Mouse (Mus musculus) forebrain, embryonic 10.5 days (tissue): Measurements from ENCODE around the gene Krit1. TPM values are rescaled to one million over a fixed set of nuclear protein-coding genes. Genes with fewer than 3 reads are reported as not detected.
"Not testable (repeated sequence)": the region's sequence is repeated elsewhere in the genome, so short reads cannot be mapped to it uniquely, and the experiment has no call there.

Experiments
- DNase-seq: peaks from one replicate; pipeline ENCODE4 v3.0.0-alpha.2; 2017; ENCODE audit warnings: low spot score; ENCODE audit errors: extremely low spot score
- H3K27ac ChIP-seq: fragments of 300-500 bp; sonication (generic); 2 replicates; pipeline ENCODE4 v1.5.1; 2016; ENCODE audit warnings: mild to moderate bottlenecking
- H3K27me3 ChIP-seq: fragments of 300-500 bp; sonication (generic); 2 replicates; pipeline ENCODE4 v1.6.1; 2016; ENCODE audit warnings: mild to moderate bottlenecking; ENCODE audit not compliant: poor library complexity, severe bottlenecking
- H3K36me3 ChIP-seq: fragments of 300-500 bp; sonication (generic); replicated peaks from 2 replicates; pipeline ENCODE4 v1.6.1; 2016; ENCODE audit warnings: mild to moderate bottlenecking, moderate library complexity
- H3K4me1 ChIP-seq: fragments of 300-500 bp; sonication (generic); 2 replicates; pipeline ENCODE4 v1.6.1; 2016
- H3K4me3 ChIP-seq: fragments of 300-500 bp; sonication (generic); 2 replicates; pipeline ENCODE4 v1.5.1; 2016; ENCODE audit warnings: mild to moderate bottlenecking, moderate library complexity
- H3K9me3 ChIP-seq: fragments of 300-500 bp; sonication (generic); 2 replicates; pipeline ENCODE4 v1.6.1; 2016; ENCODE audit warnings: mild to moderate bottlenecking, moderate library complexity
- WGBS: fragments of 180-500 bp; shearing (Covaris S2); methylation state at CpG from one replicate; pipeline ENCODE4 v1.1.7; 2016; 5-methylcytosine and 5-hydroxymethylcytosine counted together
- polyA plus RNA-seq: library from polyadenylated mRNA; unstranded; fragments of >200 nt; fragmentation: Nextera tagmentation; extraction: Ambion mirVana; gene quantifications from 2 replicates; pipeline ENCODE4 v1.2.1, GENCODE M21; 2016

The Krit1 gene
- polyA plus RNA-seq: 61.5 and 63.3 TPM in 2 replicates

DNA sequence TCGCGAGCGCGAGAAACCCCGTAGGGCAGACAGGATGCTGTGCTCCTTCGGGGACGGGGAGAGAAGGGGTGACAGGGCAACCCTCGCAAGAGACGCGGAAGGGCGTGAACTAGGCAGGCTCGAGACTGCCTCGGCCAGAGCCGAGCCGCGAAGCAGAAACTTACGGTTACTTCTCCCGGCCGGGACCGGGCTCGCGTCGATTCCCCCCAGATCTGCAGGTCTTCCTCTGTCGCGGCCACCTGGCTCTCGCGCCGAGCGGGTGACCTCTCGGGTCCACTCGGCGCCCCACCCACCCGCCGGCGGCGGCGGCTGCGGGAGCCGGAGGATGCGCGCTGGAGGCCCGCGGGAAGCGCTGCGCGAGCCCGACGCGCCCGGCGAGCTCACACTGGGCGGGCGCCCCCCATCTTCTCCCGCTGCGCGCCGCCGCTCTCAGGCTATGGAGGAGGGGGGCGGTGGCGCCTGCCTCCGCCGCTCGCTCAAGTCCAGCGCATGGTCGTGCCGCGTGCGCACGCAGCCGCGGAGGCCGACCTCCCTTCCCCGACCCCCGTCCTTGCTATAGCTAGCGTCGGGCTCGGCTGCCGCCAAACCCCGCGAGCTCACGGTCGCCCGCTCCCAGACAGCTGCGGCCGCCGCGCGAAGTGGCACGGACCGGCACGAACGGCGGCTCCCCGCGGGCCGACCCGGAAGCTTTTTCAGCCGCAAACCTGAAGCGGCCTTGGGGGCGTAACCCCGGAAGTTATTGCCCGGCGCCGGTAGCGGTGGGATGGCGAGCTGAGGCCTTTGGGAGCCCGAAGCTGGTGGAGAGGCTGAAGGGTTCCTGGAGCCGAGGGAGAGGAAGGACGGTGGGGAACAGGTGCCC is at the start of gene Krit1, which contains the start of gene Ankib1:
Gene Krit1, plus strand, starts transcription at position 752 of the 859 bp plus-strand sequence.
Gene Ankib1, minus strand, starts transcription at position 493 of the 859 bp plus-strand sequence.
- H3K27ac ChIP-seq: peak within 1 kb of the TSS; percentile 94
- H3K4me3 ChIP-seq: peak within 1 kb of the TSS; percentile 88
- peak; percentile 89 for DNase-seq
- whole genome bisulfite sequencing: under 1% methylated on average over 108 of the region's 109 CpGs
- H3K9me3 ChIP-seq: no peaks in the 10 kb centered on the region
- no peaks in the 10 kb centered on the region for H3K36me3 ChIP-seq
- H3K27me3 ChIP-seq: no peaks in the 10 kb centered on the region
- peaks cover 31% of the 10 kb centered on the region for H3K4me1 ChIP-seq

DNA sequence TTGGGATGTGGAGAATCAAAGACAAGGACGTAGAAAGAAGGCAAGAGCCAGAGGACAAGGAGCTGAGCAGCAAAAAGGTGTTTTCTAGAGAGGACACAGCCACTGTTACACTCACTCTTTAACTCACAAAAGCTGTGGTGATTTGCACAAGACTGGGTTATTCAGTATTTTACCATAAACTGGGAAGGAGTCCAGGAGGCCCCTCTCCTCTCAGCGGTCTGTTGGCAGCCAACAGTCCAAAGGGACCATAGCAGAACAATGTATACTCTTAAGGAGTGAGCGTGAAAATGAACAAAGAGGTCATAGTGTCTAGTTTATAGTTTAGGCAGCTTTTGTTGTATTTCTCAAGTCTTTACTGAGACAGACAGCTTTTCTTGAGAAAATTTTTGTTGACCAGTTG is 31.5 kb upstream of the Krit1 start:
- Histone ChIP-seq H3K9me3 (no peaks in the 10 kb centered on the region), H3K27ac (no peak overlapping the region), H3K4me3 (no peak overlapping the region), H3K36me3 (peaks cover 14% of the 10 kb centered on the region), H3K4me1 (0 out of 2 replicates have a peak, but pooled peaks cover 4% of the 10 kb centered on the region), H3K27me3 (no peaks in the 10 kb centered on the region)
- DNase-seq: no peak
- 79% methylated on average over 3 of the region's 3 CpGs for WGBS

DNA sequence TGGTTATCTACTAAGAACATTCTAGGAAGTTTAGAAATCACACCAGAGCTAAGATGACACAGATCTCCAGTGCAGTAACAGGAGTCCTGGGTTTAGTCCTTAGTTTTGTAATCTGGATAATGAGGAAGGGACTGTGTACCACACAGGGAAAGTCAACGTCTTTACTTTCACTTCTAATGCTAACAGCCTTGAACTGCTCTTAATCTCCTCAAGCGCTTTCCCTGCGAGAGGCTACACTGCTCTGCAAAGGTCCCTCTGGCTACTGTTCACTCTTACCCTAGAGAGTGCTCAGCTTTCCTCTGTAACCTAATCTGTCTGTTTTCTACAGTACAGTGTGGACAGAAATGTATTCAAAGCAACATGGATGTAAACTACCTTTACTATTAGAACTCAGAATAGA is 31.0 kb upstream of the Krit1 start:
- WGBS: 70% methylated on average over 3 of the region's 3 CpGs

DNA sequence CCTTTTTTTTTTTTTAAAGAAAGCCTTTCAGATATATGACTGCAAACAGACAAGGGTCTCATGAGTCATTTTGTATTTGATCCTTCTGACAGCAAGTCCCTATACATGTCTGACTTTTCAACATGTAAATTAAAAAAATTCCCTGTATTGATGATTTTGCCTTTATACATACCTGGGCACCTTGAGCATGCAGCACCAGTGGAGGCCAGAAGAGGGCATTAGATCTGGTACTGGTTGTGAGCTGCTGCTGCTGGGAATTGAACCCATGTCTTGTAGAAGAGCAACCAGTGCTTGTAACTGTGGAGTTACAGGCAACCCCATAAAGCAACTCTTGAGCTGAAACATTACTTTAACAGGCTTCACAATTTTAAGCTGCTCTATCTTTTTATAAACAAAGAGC is 20.3 kb upstream of the Krit1 start:
- no peaks in the 10 kb centered on the region for H3K9me3 ChIP-seq
- no peak for DNase-seq
- H3K27ac ChIP-seq: no peak overlapping the region
- no peaks in the 10 kb centered on the region for H3K4me1 ChIP-seq
- H3K4me3 ChIP-seq: no peak overlapping the region
- no peaks in the 10 kb centered on the region for H3K36me3 ChIP-seq
- no peaks in the 10 kb centered on the region for H3K27me3 ChIP-seq

More for the DNA sequence above, 31.0 kb upstream of the Krit1 start:
- Histone ChIP-seq H3K4me1 (0 out of 2 replicates have a peak, but pooled peaks cover 4% of the 10 kb centered on the region), H3K36me3 (peaks cover 9% of the 10 kb centered on the region), H3K27me3 (no peaks in the 10 kb centered on the region), H3K9me3 (no peaks in the 10 kb centered on the region), H3K4me3 (no peak overlapping the region), H3K27ac (no peak overlapping the region)
- no peak for DNase-seq

DNA sequence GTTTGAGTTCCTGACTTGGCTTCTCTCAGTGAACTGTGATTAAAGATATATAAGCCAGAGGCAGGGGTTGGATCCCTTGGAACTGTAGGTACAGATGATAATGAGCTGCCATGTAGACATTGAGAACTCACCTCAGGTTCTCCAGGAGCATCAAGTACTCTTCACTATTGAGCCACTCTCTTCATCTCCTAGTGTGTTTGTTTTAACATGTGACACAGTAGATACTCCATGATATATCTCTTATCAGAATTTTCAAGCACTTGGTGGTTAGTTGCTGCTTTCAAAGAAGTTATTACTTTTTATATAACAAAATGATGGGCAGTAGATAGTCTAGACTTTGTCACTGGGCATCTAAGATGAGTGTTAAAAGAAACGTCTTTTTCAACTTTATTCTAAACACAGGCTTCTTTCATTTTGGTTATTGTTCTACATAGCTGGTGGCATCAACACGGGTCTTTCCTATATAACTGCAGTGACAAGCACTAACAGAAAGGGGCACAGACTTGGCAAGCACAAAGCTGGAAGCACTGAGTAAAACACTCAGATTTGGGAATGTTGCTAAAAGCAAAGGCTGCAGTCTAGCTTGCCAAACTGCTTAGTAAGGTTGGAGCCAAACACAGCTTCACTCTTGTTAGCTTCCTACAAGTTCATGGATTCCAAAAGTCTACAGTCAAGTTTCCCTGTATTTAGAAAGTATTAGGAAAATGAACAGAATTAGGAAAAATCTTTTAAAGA is 18.9 kb upstream of the Krit1 start:
- Histone ChIP-seq H3K4me1 (no peaks in the 10 kb centered on the region), H3K27ac (no peak overlapping the region), H3K36me3 (no peaks in the 10 kb centered on the region), H3K27me3 (no peaks in the 10 kb centered on the region), H3K4me3 (no peak overlapping the region), H3K9me3 (no peaks in the 10 kb centered on the region)
- 92% methylated on average over 2 of the region's 2 CpGs for whole genome bisulfite sequencing
- DNase-seq: no peak

DNA sequence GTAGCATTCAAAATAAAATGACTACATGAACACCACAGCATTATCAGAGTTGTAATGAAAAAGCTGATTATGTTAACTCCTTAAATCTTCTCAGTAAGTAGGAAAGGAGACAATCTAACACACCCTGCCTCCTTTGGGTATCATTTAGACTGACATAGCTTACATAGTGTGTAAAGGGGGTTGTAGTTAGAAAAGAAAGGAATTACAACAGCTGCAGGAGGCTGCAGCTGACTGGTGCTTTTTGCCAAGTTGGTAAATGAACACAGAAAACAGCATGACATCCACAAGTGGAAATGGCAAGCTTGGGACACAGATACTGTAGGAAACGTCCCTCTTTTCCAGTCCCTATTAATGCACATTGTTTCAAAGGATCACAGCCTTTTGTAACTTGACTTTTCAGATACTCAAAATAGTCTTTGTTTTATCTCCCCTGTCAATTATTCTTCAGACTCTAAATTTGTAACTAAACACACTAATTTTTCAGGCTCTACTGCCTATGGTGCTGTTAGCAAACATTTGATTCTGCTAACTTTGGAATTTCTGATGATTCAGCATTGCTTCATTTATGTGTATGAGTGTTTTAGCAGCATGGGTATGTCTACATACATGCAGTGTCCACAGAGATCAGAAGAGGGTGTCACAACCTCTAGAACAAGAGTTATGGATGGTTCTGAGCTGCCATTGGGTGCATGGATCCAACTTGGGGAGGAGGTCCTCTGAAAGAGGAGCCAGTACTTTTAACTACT is 18.1 kb upstream of the Krit1 start:
- 76% methylated on average over 1 of the region's 1 CpGs for WGBS
- H3K4me1 ChIP-seq: no peaks in the 10 kb centered on the region; the same call in 1 of the 2 replicates
- no peak overlapping the region for H3K27ac ChIP-seq
- no peaks in the 10 kb centered on the region for H3K9me3 ChIP-seq
- DNase-seq: no peak
- no peak overlapping the region for H3K4me3 ChIP-seq
- no peaks in the 10 kb centered on the region for H3K27me3 ChIP-seq
- H3K36me3 ChIP-seq: no peaks in the 10 kb centered on the region

DNA sequence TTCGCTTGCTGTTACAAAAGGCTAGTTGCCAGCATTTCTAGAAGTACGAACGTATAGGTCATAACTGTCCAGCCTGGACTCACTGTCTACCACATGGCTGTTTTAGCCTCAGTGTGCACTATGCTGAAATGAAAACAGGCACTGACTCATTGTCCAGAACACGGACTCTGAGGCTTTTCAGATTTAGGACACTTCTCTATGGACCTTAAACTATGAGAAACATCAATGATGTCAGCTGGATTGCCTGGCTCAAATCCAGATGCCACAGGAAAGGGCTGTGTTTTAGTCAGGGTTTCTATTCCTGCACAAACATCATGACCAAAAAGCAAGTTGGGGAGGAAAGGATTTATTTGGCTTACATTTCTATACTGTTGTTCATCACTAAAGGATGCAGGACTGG is 15.4 kb upstream of the Krit1 start:
- H3K36me3 ChIP-seq: no peaks in the 10 kb centered on the region
- DNase-seq: no peak
- no peaks in the 10 kb centered on the region; the same call in 1 of the 2 replicates for H3K4me1 ChIP-seq
- no peaks in the 10 kb centered on the region for H3K9me3 ChIP-seq
- H3K27ac ChIP-seq: no peak overlapping the region
- no peak overlapping the region for H3K4me3 ChIP-seq
- whole genome bisulfite sequencing: 89% methylated on average over 4 of the region's 4 CpGs
- H3K27me3 ChIP-seq: no peaks in the 10 kb centered on the region

DNA sequence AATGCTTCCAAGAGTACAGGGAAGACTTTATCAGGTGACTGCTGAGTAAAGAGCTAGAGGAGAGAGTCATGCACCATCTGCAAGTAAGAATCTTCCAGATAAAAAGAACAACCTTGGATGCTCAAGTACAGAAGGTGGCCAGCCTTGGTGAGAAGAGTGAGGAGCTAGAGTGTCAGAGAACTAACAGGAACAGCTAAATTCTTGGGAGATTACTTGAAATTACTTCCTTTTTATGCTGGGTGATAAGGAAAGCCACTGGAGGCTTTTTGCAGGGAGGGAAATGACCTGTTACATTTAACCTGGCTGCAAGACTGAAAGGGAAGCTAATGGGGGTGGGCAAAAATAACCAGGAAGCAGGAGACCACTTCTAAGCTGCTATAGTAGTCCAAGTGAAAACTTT is 11.9 kb upstream of the Krit1 start:
- H3K9me3 ChIP-seq: no peaks in the 10 kb centered on the region
- H3K27me3 ChIP-seq: no peaks in the 10 kb centered on the region
- no peak for DNase-seq
- no peaks in the 10 kb centered on the region; the same call in 1 of the 2 replicates for H3K4me1 ChIP-seq
- no peak overlapping the region for H3K27ac ChIP-seq
- no peak overlapping the region for H3K4me3 ChIP-seq
- H3K36me3 ChIP-seq: peaks cover 11% of the 10 kb centered on the region

DNA sequence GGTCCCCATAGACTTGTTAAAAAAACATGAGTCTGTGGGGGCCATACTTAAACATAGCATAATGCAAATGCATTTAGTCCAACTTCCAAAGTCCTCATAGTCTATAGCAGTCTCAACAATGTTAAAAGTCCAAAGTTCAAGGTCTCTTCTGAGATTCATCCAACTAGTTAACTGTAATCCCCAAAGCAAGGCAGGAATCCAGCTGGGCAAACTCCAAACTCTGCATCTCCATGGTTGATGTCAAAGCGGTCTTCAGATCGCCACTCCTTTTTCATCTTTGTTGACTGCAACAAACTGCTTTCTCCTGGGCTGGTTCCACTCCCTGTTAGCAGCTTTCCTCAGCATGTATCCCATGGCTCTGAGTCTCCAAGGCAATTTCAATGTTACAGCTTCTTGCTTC is 5.9 kb upstream of the Krit1 start:
- H3K27me3 ChIP-seq, H3K4me3 ChIP-seq, H3K27ac ChIP-seq, H3K9me3 ChIP-seq, DNase-seq: not testable (repeated sequence)
- peaks cover 11% of the 10 kb centered on the region for H3K36me3 ChIP-seq
- 97% methylated on average over 2 of the region's 2 CpGs for WGBS
- peaks cover 15% of the 10 kb centered on the region for H3K4me1 ChIP-seq

DNA sequence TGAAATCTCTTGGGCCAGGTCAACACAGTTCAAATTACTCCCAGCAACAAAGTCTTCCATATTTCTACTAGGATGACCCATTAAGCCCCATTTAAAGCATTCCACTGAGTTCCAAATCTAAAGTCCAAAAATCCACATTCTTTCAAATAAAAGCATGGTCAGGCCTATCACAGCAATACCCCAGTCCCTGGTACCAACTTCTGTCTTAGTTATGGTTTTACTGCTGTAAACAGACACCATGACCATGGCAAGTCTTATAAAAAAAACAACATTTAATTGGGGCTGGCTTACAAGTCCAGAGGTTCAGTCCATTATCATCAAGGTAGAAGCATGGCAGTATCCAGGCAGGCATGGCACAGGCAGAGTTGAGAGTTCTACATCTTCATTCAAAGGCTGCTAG is 4.3 kb upstream of the Krit1 start:
- peaks cover 11% of the 10 kb centered on the region for H3K36me3 ChIP-seq
- not testable (repeated sequence) for H3K27ac ChIP-seq, H3K27me3 ChIP-seq, H3K9me3 ChIP-seq, H3K4me3 ChIP-seq, DNase-seq
- peaks cover 18% of the 10 kb centered on the region for H3K4me1 ChIP-seq

DNA sequence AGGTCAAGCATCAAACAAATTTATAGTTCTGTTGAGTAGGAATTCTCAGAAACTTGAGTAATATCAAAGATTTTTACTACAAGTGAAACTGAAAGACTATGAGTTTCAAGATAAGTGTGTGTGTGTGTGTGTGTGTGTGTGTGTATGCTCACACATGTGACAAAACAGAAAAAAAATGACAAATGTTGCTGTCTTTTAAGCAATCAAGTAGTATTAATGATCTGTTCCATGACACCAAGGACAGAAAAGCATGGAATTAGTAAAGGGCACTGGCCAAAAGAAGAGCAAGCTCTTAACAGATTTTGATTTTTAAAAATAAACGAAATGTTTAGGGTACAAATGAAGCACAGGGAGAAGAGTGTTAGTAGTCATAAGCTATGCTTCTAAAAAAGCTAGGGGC is 2.9 kb upstream of the Krit1 start:
- H3K36me3 ChIP-seq: peaks cover 3% of the 10 kb centered on the region
- no peak for DNase-seq
- H3K4me1 ChIP-seq: peaks cover 31% of the 10 kb centered on the region
- WGBS: 86% methylated on average over 1 of the region's 1 CpGs
- no peaks in the 10 kb centered on the region for H3K9me3 ChIP-seq
- no peaks in the 10 kb centered on the region for H3K27me3 ChIP-seq
- H3K4me3 ChIP-seq: no peak overlapping the region
- H3K27ac ChIP-seq: no peak overlapping the region

DNA sequence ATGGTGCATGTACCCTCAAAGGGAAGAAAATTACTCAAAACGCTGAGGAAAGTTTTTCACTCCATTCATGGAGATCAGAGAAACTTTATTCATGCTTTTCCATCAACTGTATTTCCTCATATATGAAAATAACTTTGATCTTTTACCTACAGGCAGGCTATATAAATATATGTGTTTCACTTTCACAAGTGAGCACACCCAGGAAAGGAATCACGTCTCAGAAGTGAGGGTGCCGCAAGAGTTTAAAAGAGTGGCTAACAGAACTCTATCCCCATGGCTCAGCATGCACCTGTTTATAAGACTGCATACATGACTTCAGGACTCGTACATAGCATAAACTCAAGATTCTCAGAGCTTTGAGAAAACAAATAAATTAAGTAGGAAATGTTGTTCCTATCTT is 2.1 kb upstream of the Krit1 start:
- H3K36me3 ChIP-seq: no peaks in the 10 kb centered on the region; the same call in 1 of the 2 replicates
- no peaks in the 10 kb centered on the region for H3K27me3 ChIP-seq
- no peak for DNase-seq
- WGBS: 86% methylated on average over 4 of the region's 4 CpGs
- peaks cover 31% of the 10 kb centered on the region for H3K4me1 ChIP-seq
- H3K27ac ChIP-seq: no peak overlapping the region
- no peaks in the 10 kb centered on the region for H3K9me3 ChIP-seq
- H3K4me3 ChIP-seq: peak overlapping the region; percentile 88; the same call in 1 of the 2 replicates
